Mouse (Mus musculus) liver, adult 2 months (tissue): ENCODE results near the gene Nav2.

Experiments used
- CTCF ChIP-seq: fragments of 200-500 bp; IDR thresholded peaks from 2 replicates; pipeline ENCODE4 v1.5.1; 2011; ENCODE audit warnings: low read depth, low read length, control low read depth
- POLR2A ChIP-seq: fragments of 200-500 bp; IDR thresholded peaks from 2 replicates; pipeline ENCODE4 v1.6.1; 2011; ENCODE audit warnings: low read length, control low read depth; ENCODE audit not compliant: insufficient read depth; ENCODE audit errors: extremely low read depth

GRCm38 (mm10) chr7:48996829-48997228 is 88.3 kb downstream of the Nav2 start:
- TF ChIP-seq CTCF (no peak), POLR2A (no peak)
